Mouse (Mus musculus) stomach, embryonic 14.5 days (tissue): ENCODE results near the gene Snx7. TPM values are rescaled to one million over a fixed set of nuclear protein-coding genes. Genes with fewer than 3 reads are reported as not detected.

ENCODE experiments used
- ATAC-seq: fragments of 200-750 bp; cut with Nextera tagmentation; 2 replicates; pipeline ENCODE4 v1.8.0; 2017; ENCODE audit warnings: low read depth, moderate TSS enrichment; ENCODE audit not compliant: insufficient number of reproducible peaks, insufficient read depth, low FRiP score
- H3K27ac ChIP-seq: fragments of 300-500 bp; sonication (generic); 2 replicates; pipeline ENCODE4 v1.5.1; 2014; ENCODE audit warnings: mild to moderate bottlenecking, low read length, moderate library complexity, mixed read lengths
- H3K27me3 ChIP-seq: fragments of 300-500 bp; sonication (generic); 2 replicates; pipeline ENCODE4 v1.6.1; 2014; ENCODE audit warnings: low read length, control low read depth, mixed read lengths; ENCODE audit not compliant: control insufficient read depth, insufficient read depth
- H3K36me3 ChIP-seq: fragments of 300-500 bp; sonication (generic); 2 replicates; pipeline ENCODE4 v1.6.1; 2014; ENCODE audit warnings: mild to moderate bottlenecking, control low read depth, low read length, moderate library complexity, mixed read lengths; ENCODE audit not compliant: control insufficient read depth, insufficient read depth
- H3K4me1 ChIP-seq: fragments of 300-500 bp; sonication (generic); 2 replicates; pipeline ENCODE4 v1.6.1; 2014; ENCODE audit warnings: low read length, control low read depth, mixed read lengths; ENCODE audit not compliant: control insufficient read depth, insufficient read depth
- H3K4me2 ChIP-seq: fragments of 300-500 bp; sonication (generic); replicated peaks from 2 replicates; pipeline ENCODE4 v1.6.1; 2014; ENCODE audit warnings: low read depth, low read length, control low read depth
- H3K4me3 ChIP-seq: fragments of 300-500 bp; sonication (generic); 2 replicates; pipeline ENCODE4 v1.5.1; 2014; ENCODE audit warnings: low read depth, low read length, control low read depth
- H3K9ac ChIP-seq: fragments of 300-500 bp; sonication (generic); replicated peaks from 2 replicates; pipeline ENCODE4 v1.6.1; 2014; ENCODE audit warnings: low read depth, mild to moderate bottlenecking, control low read depth, low read length, moderate library complexity, mixed read lengths
- H3K9me3 ChIP-seq: fragments of 300-500 bp; sonication (generic); 2 replicates; pipeline ENCODE4 v1.6.1; 2016; ENCODE audit warnings: low read depth, low read length, control low read depth; ENCODE audit not compliant: control insufficient read depth
- WGBS: fragments of 180-500 bp; shearing (Covaris S2); extraction: QIAGEN DNeasy Blood & Tissue Kit; methylation state at CpG from one replicate; pipeline ENCODE4 v1.1.7; 2014; 5-methylcytosine and 5-hydroxymethylcytosine counted together
- polyA plus RNA-seq: library from polyadenylated mRNA; unstranded; fragments of >200 nt; fragmentation: Nextera tagmentation; extraction: Ambion mirVana; gene quantifications from 2 replicates; pipeline ENCODE4 v1.2.1, GENCODE M21; 2014

The Snx7 gene
- polyA plus RNA-seq, 1 experiment from 2014 or later = 30.4 TPM

DNA sequence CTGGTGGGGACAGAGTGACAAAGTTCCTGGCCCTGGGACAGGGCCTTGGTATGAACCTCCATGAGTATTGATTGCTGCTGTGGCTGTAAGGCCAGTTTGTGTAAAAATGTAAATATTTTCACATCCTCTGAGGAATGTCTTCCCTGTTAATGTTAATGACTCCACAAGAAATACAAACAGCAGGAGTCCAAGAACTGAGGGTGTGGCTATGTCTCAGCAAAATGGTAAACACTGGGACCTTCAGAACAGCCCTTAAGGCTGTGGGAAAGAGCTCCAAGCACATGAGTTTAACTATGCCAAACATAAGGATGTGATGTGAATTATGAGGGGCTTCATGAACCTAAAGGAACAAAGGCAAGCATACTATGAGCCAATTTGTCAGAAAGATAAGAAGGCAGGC is 74.2 kb downstream of the Snx7 start:
- Histone ChIP-seq H3K36me3 (no peaks in the 10 kb centered on the region), H3K27me3 (no peaks in the 10 kb centered on the region), H3K9ac (no peak overlapping the region), H3K9me3 (no peaks in the 10 kb centered on the region; the same call in 1 of the 2 replicates), H3K4me2 (no peak overlapping the region), H3K4me1 (no peaks in the 10 kb centered on the region), H3K4me3 (no peak overlapping the region), H3K27ac (no peak overlapping the region)
- ATAC-seq = no peak

DNA sequence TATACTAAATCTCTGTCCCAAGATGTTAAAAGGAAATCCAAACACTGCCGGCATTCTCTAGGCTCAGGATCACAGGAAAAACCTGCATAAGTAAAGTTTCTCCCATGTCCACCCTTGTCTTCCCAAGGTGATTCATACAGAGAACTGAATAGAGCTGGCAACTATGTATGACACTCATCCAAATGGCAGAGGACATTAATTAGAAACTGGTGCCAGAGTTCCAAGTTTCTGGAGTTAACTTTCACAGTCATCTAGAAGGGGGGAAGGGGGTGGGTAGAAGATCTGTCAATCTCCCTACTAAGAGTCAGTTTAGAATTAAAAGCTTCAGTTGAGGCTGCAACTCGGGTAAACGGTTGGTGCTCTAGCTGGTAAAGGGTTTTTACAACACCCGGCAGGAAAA is 76.8 kb downstream of the Snx7 start:
- 79% methylated on average over 4 of the region's 4 CpGs for WGBS
- no peak for ATAC-seq
- H3K4me2 ChIP-seq = no peak overlapping the region

DNA sequence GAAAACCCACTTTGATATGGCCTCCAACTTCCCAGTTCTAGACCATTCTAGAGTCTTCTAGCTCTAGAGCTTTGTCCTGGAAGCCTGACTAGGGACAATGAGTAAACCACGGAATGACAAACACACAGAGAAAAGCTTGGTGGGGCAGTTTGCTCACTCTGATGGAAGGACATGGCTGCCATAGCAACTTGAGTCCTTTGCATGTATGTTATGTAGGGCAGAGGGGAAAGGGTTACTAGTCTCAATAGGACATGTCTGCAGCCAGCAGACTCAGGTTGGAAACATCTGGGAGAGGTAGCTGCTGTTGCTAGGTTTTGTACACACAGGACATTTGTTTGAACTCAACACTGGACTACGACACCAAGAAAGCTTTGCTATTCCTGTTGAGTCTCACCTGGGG is 77.5 kb downstream of the Snx7 start:
- H3K4me3 ChIP-seq = no peak overlapping the region
- 93% methylated on average over 2 of the region's 2 CpGs for WGBS
- H3K9me3 ChIP-seq = no peaks in the 10 kb centered on the region; the same call in 1 of the 2 replicates
- H3K4me1 ChIP-seq = no peaks in the 10 kb centered on the region
- ATAC-seq = no peak
- H3K4me2 ChIP-seq = no peak overlapping the region
- no peaks in the 10 kb centered on the region for H3K36me3 ChIP-seq
- H3K27ac ChIP-seq = no peak overlapping the region
- H3K9ac ChIP-seq = no peak overlapping the region
- H3K27me3 ChIP-seq = no peaks in the 10 kb centered on the region

More for the DNA sequence above, 76.8 kb downstream of the Snx7 start:
- Histone ChIP-seq H3K9me3 (no peaks in the 10 kb centered on the region; the same call in 1 of the 2 replicates), H3K9ac (no peak overlapping the region), H3K4me1 (no peaks in the 10 kb centered on the region), H3K27me3 (no peaks in the 10 kb centered on the region), H3K4me3 (no peak overlapping the region), H3K36me3 (no peaks in the 10 kb centered on the region), H3K27ac (no peak overlapping the region)

DNA sequence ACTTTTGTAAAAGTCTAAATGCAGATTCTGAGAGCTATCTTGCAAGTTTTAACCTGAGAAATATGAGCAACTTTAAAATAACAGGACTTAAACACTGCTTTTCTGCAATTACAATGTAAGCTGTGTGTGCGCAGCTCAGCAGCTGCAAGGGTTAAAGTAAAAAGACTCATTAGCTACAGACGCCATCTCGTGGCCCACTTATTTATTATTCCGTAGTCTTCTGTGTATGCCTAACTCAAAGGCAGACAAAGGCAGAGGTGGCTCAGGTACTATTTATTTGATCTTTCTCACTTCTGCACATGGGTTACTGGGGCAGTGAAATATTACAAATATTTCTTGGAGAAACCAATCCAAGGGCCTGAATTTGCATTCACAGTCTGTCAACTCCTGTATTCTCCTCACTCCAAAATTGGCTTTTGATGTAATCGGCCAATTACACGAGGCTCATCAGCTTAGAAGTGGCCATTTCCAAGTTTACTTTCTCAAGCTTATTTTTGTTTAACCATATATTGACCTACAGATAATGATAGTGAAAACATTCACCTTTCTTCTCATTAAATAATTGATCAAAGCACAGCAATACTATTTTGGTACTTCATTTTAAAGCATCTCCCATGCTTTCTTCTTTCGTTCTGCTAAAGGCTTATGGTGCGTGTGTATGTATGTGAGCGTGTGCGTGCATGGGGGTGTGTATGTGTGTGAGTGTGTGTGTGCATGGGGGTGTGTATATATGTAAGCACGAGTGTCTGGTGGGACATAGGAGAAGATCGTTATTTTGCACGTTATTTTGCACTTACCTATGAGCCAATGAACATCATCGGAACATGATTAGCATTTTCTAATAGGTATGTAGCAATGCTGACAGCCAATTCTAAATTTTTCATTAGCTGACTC is 79.7 kb downstream of the Snx7 start:
- no peaks in the 10 kb centered on the region for H3K27me3 ChIP-seq
- H3K4me3 ChIP-seq = no peak overlapping the region
- H3K36me3 ChIP-seq = no peaks in the 10 kb centered on the region
- WGBS = 69% methylated on average over 14 of the region's 14 CpGs
- no peaks in the 10 kb centered on the region for H3K4me1 ChIP-seq
- H3K9ac ChIP-seq = no peak overlapping the region
- no peak overlapping the region for H3K4me2 ChIP-seq
- H3K9me3 ChIP-seq = no peaks in the 10 kb centered on the region
- ATAC-seq = no peak
- H3K27ac ChIP-seq = no peak overlapping the region

DNA sequence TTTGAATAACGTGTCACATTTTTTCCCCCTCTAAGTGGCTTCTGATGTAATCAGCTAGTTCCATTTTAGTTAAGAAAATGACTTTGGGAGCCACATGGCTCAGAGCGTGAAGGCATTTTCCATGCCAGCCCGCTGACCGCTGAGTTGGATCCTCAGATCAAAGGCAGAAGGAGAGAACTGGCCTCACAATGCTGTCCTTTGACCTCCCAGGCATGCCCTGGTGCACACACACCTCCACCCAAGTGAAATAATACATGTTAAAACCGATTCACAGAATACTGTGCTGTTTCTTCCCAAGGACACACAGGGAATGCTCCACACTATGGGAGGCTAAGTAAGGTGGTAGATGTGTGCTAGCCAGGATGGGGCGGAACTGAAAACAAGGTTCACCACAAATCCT is 81.5 kb downstream of the Snx7 start:
- Histone ChIP-seq H3K4me2 (no peak overlapping the region), H3K9me3 (no peaks in the 10 kb centered on the region), H3K27me3 (no peaks in the 10 kb centered on the region), H3K36me3 (no peaks in the 10 kb centered on the region), H3K4me1 (no peaks in the 10 kb centered on the region), H3K27ac (no peak overlapping the region), H3K9ac (no peak overlapping the region), H3K4me3 (no peak overlapping the region)
- ATAC-seq = no peak
- WGBS = 69% methylated on average over 6 of the region's 6 CpGs

DNA sequence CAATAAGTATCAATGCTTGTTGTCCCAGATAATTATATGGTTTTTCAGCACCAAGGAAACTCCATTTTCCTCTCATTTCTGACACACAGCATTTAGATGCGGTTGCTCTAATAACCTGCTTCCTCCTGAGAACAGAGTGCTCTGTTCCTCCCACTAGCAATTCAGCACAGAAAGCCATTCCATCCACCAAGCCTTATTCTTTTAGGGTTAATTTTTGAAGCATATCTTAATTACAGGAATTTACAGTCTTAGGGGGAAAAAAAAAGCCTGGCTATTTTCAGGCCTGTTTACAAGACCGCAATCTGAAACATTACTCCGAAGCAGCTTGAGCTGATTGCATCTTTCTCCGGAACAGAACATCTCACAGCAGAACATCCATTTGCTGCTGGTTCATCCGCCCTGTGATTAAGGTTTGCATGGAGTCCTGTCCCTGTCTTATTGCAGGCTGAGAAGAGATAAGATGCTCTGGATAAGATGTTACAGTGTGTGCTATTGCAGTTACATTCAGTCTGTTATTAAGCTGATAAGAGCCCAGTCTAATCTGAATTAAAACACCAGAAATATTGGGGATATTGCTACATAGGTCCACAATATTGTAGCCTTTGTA is 116.5 kb downstream of the Snx7 start:
- no peak for ATAC-seq
- Histone ChIP-seq H3K27ac (no peak overlapping the region), H3K36me3 (no peaks in the 10 kb centered on the region), H3K4me2 (no peak overlapping the region), H3K4me1 (no peaks in the 10 kb centered on the region), H3K9me3 (no peaks in the 10 kb centered on the region), H3K27me3 (no peaks in the 10 kb centered on the region), H3K4me3 (no peak overlapping the region), H3K9ac (no peak overlapping the region)
- 82% methylated on average over 5 of the region's 5 CpGs for WGBS

DNA sequence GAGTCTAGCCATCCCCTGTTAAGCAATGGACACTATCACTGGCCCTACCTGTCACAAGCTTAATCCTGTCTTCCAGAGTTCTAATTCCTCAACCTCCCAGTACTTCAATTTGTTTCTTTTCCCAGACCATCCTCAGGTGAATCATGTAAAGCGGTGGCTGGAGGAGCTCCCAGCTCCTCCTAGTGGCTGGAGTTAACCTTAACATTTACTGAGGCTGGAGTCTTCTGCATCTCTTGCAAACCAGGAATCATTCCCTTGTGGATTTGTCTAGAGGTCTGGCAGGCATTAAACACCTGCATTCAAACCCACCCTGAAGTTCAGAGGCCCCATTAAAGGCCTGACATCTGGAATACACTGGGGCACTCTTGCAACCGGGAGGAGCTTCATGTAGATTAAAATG is 117.1 kb downstream of the Snx7 start:
- no peak for ATAC-seq
- Histone ChIP-seq H3K27ac (no peak overlapping the region), H3K9me3 (no peaks in the 10 kb centered on the region), H3K9ac (no peak overlapping the region), H3K36me3 (no peaks in the 10 kb centered on the region), H3K27me3 (no peaks in the 10 kb centered on the region), H3K4me3 (no peak overlapping the region), H3K4me1 (no peaks in the 10 kb centered on the region), H3K4me2 (no peak overlapping the region)
- 65% methylated on average over 2 of the region's 2 CpGs for WGBS

DNA sequence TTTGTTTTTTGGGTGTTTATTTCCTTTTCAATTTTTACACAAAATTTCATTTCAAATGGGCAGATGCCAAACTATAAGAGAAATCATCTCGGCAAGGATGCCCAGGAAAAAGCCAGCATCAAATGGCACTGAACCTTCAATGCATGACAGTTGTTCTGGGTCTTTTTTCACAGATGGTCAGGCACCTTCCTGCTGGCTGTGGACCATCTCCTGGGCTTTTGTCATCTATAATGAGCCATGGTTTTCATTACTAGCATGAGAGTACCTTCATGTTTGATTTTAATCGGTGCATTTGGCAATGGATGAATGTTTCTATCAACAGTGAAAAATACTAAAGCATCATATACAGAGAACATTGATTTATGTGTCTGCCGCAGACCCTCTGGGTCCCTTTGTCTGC is 119.5 kb downstream of the Snx7 start:
- Histone ChIP-seq H3K27me3 (no peaks in the 10 kb centered on the region), H3K4me3 (no peak overlapping the region), H3K36me3 (no peaks in the 10 kb centered on the region), H3K27ac (no peak overlapping the region), H3K9me3 (no peaks in the 10 kb centered on the region), H3K4me2 (no peak overlapping the region), H3K9ac (no peak overlapping the region), H3K4me1 (no peaks in the 10 kb centered on the region)
- ATAC-seq = no peak
- 83% methylated on average over 3 of the region's 3 CpGs for WGBS
